Mouse (Mus musculus): ENCODE measurements around the gene Cdh6.

The Cdh6 gene

DNA sequence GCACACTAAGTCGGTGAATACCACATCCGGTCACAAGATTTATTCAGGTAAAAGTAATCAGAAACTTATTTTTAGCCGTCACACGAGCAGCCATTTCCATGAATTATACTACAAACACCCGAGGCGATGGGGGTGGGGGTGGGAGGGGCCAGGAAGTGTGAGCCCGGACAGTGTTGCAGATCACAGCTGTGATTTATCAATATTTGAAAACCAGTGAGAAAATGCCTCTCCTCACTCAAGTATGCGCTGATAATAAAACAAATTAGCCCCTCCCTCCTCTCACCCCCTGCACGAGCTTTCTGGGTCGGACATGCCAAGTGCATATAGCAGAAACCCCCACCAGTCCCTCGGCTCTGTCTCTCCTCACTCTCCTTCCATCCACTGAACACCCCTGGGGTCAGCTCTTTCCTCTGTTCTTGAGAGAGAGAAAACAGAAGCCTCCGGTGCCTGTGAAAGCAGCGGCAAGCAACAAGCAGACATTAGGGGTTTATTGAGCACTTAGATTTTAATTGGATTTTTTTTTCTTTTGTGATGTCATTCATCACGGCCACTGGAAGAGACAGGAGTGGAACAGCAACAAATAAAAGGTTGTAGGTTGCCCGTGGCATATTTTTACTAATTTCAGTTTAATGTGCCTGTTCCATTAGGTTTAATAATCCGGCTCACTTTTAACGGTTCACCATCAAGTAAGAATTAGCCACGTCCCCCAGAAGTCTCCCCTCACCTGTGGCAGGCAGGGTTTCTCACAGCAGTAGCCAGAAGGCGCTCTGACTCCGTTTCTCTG lies 105.9 kb downstream of the Cdh6 start:
- no peak for DNase-seq (ENCODE audit: low read depth, low spot score)

- no peak for DNase-seq (ENCODE audit: low read depth, low spot score)
These were observed 106.7 kb downstream of the Cdh6 start for GRCm38 (mm10) chr15:13066765-13067164.

GRCm38 (mm10) chr15:13063633-13064032 lies 109.8 kb downstream of the Cdh6 start:
- no peak for DNase-seq (ENCODE audit: low read depth, low spot score)

GRCm38 (mm10) chr15:13057728-13058127 lies 115.7 kb downstream of the Cdh6 start:
- no peak for DNase-seq (ENCODE audit: low read depth, low spot score)

DNA sequence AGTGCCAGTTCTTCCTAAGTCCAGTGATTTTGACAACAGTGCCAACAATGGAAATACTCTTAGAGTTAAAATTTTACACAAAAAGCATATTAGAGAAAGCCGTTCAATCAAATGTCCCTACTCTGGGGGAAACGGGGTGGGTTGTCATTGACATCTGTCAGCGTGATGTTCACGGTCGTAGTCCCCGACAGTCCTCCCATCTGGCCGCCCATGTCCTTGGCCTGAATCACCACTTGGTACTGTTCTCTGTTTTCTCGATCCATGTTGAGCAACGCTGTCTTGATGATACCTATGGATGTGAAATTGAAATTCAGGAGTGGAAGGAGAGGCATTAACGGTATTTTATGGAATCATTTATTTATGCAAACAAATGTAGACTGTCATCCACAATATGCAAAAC lies 116.2 kb downstream of the Cdh6 start:
- DNase-seq (ENCODE audit: low read depth, low spot score) = no peak

- DNase-seq (ENCODE audit: low read depth, low spot score) = no peak
These were observed 125.6 kb downstream of the Cdh6 start for GRCm38 (mm10) chr15:13047910-13048309.

DNA sequence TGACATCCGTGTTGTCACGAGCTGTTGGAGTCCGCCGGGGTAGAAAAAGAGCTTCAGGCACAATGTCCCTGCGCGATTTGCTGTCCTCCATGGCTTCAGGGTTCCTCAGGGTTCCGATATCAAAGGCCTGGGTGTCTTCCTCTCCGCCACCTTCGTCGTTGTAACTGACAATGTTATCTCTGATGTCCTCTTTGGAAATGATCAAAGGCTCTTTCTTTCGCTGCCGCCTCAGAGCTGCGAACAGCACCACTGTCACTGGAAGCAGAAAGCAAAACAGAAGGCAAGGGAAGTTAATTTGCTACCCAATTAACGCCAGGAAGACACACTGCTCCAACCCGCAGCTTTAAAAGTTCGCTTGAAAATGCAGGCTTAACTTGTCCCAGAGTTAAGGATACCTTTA lies 139.0 kb downstream of the Cdh6 start:
- DNase-seq (ENCODE audit: low read depth, low spot score) = no peak

DNA sequence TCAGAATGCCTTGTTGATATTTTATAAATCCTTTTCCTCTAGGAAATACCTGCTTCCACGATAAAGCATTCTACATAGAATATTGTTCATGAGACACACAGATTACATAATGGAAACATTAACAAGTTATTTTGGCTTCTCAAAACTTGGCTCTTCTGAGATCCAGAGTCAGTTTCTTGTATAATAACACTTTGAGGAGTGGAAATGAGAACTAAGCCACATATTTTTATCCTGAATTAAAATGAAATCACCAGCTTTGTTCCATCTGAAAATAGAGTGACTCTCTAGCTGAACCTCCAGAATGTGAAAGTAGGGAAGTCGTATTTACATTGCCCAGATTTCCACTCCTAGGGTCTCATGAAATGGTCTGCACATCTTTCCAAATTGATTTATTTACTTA lies 142.8 kb downstream of the Cdh6 start:
- no peak for DNase-seq (ENCODE audit: low read depth, low spot score)

- peak; percentile 2 for DNase-seq (ENCODE audit: low read depth, low spot score)
These were observed 146.0 kb downstream of the Cdh6 start for GRCm38 (mm10) chr15:13027513-13027912.

DNA sequence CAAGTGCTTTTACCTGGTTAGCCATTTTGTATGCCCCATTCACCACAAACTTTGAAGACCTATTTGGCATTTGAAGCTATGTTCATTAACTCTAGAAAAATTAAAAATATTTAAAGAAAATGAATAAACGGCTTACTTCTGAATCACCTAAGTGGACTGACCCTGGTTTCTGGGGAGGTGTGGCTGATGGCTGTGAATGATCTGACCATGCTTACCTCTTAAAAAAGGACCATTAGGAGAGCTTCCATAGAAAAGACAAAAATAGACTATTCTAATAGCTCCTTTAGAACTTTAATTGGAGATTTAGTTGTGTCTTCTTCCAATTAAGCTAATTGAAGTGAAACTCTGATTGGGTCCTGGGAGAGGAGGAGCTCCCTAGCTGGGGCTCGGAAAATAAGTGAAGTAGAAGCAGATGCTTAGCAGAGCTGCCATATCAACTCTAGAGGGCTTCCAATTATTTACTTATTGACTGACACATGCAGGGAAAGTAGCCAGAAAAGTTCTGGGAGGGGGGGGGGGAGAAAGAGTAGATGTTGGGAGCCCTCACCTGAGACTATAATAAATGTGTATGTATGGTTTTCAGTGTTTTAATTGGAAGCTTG lies 156.6 kb downstream of the Cdh6 start:
- DNase-seq (ENCODE audit: low read depth, low spot score) = no peak

- no peak for DNase-seq (ENCODE audit: low read depth, low spot score)
These were observed 164.7 kb downstream of the Cdh6 start for GRCm38 (mm10) chr15:13008803-13009202.

GRCm38 (mm10) chr15:13005934-13006333 lies 167.5 kb downstream of the Cdh6 start:
- DNase-seq (ENCODE audit: low read depth, low spot score) = no peak

DNA sequence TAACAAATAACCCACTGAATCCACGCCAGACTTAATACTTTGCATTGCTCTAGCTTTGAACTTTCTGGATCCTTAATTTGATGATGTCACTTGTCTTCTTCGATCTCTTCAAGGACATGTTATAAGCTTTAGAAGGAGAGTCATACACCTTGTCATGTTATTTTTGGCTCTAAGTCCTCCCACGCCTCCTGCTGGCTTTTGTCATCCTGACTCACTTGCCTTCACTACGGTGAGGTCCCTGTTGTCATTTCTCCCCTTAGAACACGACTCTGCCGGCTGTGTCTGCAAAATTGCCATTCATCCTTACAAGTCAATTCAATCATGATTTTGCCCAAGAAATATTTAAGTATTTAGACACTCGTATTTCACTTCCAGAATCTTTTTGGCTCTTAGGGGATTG lies 171.9 kb downstream of the Cdh6 start:
- no peak for DNase-seq (ENCODE audit: low read depth, low spot score)

DNA sequence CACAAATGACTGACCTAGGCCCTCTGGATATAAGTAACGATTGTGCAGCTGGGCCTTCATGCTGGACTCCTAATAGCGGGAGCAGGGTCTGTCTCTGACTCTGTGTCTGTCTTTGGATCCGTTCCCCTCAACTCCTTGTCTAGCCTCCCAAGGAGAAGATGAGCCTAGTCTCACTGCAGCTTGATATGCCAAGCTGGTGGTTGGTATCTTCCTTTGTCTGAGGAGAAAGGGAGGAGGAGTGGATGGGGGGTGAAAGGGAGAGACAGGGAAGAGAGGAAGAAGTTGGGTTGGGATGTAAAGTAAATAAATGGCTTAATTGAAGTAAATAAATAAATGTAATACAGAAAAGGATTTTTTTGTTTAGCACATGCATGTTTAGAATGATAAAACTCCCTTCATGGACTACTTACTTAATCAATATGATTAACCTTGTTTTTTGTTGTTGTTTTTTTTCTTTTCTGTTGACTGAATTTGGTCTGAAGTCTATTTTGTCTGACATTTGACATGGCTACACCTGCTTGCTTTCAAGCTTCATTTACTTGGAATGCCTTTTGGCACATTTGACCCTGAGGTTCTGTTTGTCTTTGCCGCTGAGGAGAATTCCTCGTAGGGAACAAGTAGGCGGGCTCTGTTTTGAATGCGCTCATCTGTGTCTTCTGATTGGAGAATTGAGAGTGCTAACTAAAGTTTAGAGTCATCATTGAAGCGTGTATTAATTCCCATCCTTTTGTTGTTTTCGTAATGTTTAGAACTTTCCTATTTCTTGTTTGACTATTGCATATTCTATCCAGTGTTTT lies 178.7 kb downstream of the Cdh6 start:
- DNase-seq (ENCODE audit: low read depth, low spot score) = no peak

All from CD4-positive helper T cell, adult 2 months (primary cell).